Mouse (Mus musculus): ENCODE data around the gene Lin7a. TPM values are rescaled to one million over a fixed set of nuclear protein-coding genes. Genes with fewer than 3 reads are reported as not detected.

The Lin7a gene
- polyA plus RNA-seq (2012; fragmentation: generic; extraction: Trizol) = not detected

GRCm38 (mm10) chr10:107271321-107272130 lies at the start of gene Lin7a:
Lin7a (plus strand) TSS chr10:107271686.

Other genes with a start within 250 kb of the Lin7a start
- gene Acss3, start 148.0 kb upstream of the Lin7a start, polyA plus RNA-seq (2012; fragmentation: generic; extraction: Trizol) = under 1 TPM in 1 of 2 experiments, not detected in 1; 0.48 TPM
- gene Myf5, start 214.4 kb downstream of the Lin7a start, polyA plus RNA-seq (2012; fragmentation: generic; extraction: Trizol) = not detected
- gene Myf6, start 223.1 kb downstream of the Lin7a start, polyA plus RNA-seq (2012; fragmentation: generic; extraction: Trizol) = not detected

Measured in C3H10T1/2 (cell line).